Mouse (Mus musculus): ENCODE results near the gene Aggf1.
A peak's percentile ranks its signal among the peaks of the same experiment; 100 is the strongest.

Aggf1 gene

DNA sequence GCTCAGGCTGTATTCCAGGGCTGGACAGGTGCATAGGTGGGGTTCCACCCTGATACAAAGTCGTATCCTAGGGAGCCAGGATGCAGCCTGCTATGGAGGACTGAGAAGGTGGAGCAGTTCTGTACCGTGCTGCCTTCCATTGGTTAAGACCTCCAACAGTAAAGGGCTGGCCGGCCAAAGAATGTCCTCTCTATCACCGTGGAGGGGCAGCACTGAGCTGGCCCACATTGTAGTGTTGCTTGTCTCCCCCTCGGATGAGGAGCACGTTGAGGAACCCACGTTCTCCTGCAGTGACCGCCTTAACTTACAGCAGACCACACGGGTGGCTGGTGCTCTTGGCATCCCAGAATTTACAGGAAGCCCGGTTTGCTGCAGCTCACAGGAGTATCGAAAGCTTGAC lies 44.6 kb downstream of the Aggf1 start:
- no peak for DNase-seq

DNA sequence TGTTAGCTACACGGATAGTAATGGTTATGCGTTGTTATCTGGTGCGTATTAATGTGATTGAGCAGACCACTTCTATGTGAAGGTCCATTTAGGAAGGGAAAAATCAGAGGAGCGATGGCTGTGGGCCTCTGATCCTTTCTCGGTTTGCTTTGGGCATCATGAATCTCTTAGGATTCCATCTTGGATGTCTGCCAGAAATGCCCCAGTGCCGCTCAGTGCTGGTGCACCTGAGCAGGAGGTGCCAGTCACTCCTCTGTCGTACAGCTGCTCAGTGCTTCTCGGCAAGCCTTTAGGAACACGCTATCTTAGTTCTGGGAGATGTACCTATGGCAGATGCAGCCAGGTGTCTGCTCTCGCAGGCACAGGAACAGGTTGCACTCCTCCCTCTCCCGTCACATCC lies 46.4 kb downstream of the Aggf1 start:
- DNase-seq, result no peak

DNA sequence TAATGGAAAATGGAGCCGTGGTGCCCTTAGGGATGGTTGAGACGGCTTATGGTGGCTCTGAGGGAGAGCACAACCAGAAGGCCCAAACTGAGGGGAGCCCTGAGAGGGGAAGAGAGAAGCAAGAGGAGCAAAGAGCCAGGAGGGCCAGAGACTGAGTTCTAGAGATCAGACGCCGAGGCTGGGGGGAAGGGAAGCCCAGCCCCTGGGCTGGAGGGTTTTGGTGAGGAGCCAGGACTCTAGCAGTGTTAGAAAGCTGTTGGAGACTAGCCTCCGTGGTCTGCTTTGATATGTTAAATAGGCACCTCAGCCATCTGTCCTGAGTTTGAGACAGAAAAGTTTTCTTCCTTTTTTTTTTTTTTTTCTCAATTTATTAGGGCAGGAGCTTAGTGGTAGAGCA lies 47.8 kb downstream of the Aggf1 start:
- no peak for DNase-seq

DNA sequence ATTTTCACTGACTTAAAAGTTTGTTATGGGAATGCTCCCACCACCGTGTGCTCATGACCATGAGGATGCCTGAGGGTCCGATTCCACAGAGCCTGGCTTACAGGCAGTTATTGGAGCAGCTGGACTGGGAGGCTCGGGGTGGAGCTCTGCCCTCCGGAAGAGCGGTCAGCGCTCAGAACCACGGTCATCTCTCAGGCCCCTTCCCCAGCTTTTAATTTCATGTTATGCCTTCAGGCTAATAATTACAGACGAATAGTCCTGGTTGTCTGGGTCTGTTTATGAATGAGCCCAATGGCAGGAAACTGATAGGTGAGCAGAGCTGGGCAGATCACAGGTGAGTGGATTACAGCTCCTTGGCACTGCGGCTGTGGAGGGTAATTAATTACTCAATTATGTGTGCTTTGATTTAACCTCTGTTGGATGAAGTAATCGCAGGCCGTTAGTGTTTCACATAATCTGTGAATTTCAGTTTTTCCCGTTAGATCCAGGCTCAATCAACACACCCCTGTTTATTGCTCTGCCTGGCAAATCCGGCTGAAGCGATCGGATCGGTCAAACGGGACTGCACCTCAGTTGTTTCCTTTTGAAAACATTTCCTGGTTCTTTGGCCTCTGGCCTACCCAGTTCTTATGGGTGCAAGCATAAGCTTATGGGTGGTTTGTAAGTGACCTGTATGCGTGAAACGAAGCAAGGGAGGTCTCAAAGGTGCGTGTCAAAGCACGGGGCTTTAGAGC lies 48.4 kb downstream of the Aggf1 start:
- no peak for DNase-seq

- no peak for DNase-seq
These were observed 49.1 kb downstream of the Aggf1 start for GRCm38 (mm10) chr13:95325907-95326550.

GRCm38 (mm10) chr13:95325080-95325906 lies 49.9 kb downstream of the Aggf1 start:
- peak; percentile 56 for DNase-seq

DNA sequence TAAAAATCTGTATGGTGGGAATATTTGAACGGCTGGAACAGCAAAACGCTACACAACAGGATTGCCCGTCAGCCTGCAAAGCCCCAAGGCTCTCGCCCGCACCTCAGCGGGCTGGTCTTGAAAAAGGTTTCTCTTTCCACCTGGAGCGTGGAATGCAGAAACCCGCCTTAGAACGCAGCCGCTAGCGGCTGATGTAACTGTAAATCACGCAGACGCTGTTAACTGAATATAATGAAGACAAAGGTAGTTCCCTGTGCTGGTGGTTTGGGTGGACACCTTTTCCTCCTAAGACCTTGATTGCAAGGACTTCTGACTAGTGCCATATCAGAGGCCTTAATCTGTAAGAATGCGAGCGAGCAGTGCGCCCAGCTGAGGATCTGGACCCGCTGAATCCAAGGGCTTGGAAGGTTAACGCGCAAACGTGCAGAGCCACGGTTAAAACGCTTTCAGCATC lies 50.5 kb downstream of the Aggf1 start:
- no peak for DNase-seq

DNA sequence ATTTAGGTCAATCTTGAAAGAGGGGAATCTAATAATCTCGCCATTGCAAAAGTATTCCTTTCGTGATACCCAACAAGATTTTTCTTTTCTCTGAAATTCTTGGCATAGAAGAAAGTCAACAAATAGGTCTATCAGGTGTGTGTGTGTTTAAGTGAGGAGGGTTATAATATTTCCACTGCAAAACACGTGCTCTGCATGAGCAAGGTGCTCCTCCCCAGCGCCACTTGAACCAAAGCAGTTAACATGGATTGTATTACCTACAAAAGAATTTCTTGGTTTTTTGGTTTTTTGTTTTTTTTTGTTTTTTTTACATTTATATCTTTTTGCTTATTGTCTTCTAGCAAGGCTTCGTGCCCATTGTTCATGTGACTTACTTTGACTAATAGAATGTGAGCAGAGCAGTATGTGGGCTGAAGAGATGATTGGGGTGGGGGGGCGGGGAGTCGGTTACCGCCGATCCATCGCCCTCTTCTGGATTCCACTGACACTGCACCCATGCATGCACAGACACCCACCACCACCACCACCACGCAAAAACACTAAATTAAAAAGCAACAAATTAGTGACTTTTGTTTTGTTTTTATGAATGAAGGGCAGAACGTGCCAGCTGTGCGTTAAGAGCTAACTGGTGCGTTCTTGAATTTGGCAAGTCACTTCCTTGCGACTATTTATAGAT lies 51.1 kb downstream of the Aggf1 start:
- DNase-seq, result peak; percentile 44

DNA sequence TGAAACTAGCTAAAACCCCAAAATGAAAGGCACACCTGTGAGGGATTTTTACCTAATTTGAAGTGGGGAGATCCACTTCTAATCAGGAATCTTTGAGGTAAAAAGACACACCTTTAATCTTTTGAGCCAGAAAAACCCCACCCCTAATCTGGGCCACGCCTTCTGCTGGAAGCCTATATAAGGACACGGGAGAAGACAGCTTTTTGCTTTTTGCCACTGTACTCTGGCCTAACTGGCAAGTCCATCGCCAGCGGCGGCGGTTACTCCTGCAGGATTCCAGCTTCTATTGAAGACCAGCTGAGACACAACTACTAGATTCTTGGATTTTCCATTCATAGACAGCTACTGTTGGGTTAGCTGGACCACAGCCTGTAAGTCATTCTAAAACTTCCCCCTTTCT lies 51.8 kb downstream of the Aggf1 start, which contains the start of gene Zbed3:
Gene Zbed3 (plus strand): TSS at position 213 of the 400 bp plus-strand sequence.
- DNase-seq, result no peak

GRCm38 (mm10) chr13:95320451-95320850 lies 54.7 kb downstream of the Aggf1 start:
- DNase-seq, result no peak

- DNase-seq, result no peak
These were observed 56.0 kb downstream of the Aggf1 start for GRCm38 (mm10) chr13:95319153-95319552.

DNA sequence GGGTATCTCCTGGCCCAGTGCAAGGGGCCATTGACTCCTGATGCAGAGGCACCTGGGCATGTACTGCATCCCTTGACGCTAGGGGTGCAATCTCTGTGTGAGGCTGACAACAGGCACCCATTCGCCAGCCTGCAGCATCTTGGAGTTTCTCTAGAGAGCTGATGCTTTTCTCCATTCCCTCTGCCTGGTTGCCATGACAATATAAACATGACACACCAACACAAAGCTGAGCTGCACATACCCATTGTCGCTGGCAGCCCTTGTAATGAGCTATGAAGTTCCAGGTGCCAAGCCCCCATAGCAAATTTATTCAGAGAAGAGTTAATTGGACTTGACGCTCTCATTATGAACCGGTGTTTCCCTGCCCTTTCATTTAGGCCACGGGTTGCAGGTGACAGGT lies 63.1 kb downstream of the Aggf1 start:
- peak; percentile 55 for DNase-seq

DNA sequence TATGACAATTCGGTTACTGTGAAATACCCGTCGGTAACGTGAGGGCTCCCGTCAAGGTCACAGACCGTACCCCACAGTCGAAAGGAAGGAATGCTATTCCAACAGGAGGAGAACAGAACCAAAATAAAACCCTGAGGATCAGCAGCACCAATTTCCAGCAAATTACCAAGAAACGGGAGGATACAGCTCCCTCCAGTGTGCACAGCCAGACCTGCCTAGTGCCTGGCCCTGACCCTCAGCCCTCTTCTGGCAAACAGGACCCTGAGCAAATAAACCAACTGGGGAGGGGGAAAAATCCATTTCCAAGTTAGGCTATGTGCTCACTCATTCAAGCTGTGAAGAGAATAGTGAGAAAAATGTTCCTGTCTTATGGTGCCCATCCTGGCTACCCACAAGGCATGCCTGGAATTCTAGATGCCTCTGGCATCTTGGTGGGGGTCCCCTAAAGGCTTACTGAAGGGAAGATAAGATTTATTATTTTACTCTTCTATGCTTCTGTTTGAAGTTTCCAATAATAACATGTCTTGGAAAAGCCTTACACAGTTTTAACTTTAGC lies 68.0 kb downstream of the Aggf1 start:
- DNase-seq, result no peak

DNA sequence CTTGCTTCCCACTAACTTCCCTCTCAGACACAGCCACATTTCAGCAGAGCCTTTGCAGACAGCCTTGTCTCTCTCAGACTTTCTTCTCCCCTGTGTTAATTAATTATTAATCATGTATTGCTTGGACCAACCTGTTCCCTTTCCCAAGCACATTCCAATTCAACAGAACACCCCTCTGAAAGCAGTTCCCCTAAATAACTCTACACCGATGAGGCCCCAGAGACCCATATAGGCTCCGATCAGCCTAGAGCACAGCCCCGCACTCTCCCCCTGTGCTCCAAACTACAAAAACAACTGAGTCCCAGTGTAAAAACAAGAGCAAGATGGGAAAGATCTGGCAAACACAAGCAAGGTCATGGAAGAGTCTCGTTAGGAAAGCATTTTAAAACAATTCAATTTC lies 68.6 kb downstream of the Aggf1 start:
- DNase-seq, result no peak
